Mouse (Mus musculus) cerebellum, postnatal 14 days (tissue): ENCODE results near the gene Rbfox1.

ENCODE experiments used
- DNase-seq, 2 experiments: peaks; one replicate each; pipeline ENCODE4 v3.0.0; 2021; ENCODE audit warnings: mixed read lengths in 2 of 2

Gene Rbfox1

GRCm38 (mm10) chr16:6963533-6963932 lies 1078.4 kb downstream of the Rbfox1 start:
- no peak for DNase-seq

DNA sequence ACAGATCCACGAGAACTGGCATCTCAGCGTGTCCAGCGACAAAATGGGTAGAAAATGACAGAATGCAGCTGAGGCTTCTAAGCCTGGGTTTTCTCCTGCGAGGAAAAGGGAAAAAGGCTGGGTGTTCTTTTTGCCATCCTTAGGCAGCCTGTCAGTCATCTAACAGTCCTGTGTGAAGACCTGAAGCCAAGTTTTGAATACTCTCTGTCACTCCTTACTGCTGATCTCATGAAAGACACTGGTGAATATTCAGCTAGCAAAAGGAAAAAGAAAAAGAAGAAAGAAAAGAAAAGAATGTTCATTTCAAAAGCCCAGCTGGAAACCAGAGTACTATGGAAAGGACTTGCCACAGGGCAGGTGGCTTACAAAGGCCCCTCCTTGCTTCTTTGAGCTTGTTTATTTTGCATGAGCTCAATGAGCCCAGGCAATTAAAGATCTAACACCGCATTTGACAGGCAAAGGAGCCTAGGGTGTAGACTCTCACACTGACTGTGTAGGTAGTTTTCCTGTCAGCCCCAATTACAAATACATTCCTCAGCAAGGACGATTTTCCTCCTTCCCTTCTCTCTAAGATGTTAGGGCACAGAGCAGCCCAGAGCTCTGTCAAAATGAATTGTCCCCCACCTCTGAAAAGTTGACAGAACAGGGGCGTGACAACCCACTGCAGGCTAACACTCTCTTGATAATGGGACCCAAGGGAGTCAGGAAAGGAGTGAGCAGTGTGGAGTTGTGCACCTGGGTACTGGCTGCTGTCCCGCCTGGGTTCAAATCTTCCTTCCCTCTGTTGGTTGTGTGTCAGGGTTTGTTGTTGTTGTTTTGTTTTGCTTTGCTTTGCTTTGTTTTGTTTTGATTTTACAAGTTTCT lies 1079.8 kb downstream of the Rbfox1 start:
- no peak for DNase-seq

GRCm38 (mm10) chr16:6969986-6970385 lies 1084.8 kb downstream of the Rbfox1 start:
- DNase-seq = no peak

- DNase-seq = no peak
Measured at GRCm38 (mm10) chr16:6976341-6976740, 1091.2 kb downstream of the Rbfox1 start.

- DNase-seq = no peak
Measured at GRCm38 (mm10) chr16:6983947-6984346, 1098.8 kb downstream of the Rbfox1 start.

DNA sequence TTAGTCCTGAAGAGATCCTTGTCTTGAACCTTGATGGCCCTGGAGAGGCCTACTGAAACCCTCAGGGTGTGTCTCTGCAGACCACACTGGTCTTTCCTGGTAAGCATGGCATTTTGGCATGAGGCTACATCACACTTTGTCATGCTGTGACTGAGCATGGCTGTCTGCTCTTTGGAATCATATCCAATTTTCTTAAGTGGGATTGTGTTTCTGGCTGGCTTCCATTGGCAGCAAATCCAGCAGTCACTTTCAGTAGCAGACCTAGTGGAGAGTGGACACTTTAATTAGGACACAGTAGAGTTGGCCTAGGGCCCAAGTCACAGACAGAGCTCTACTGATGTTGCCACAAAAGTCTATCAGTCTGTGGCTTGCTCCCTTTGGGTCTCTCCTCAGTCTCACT lies 1100.9 kb downstream of the Rbfox1 start:
- peak; percentile 88 to 90 for DNase-seq

DNA sequence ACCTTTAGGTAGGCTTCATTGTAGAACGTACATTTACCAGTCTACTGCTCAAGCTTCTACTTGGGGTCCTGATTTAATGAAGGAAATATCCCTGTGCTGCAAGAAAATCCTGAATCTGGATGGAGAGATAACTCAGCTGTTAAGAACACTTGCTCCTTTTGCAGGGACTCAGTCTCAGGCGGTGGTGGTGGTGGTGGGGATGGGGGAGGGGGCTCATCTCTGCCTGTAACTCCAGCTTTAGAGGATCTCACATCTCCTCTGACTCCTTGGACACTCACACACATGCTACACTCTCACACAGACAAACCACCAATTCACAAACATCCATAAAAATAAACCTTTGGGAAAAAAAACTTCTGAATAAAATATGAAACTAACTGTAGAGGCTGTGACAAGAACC lies 1101.3 kb downstream of the Rbfox1 start:
- no peak for DNase-seq

- DNase-seq = no peak
Measured at GRCm38 (mm10) chr16:6992251-6992650, 1107.1 kb downstream of the Rbfox1 start.

- DNase-seq = no peak
Measured at GRCm38 (mm10) chr16:6993180-6993579, 1108.0 kb downstream of the Rbfox1 start.

GRCm38 (mm10) chr16:6997109-6997508 lies 1112.0 kb downstream of the Rbfox1 start:
- no peak for DNase-seq

DNA sequence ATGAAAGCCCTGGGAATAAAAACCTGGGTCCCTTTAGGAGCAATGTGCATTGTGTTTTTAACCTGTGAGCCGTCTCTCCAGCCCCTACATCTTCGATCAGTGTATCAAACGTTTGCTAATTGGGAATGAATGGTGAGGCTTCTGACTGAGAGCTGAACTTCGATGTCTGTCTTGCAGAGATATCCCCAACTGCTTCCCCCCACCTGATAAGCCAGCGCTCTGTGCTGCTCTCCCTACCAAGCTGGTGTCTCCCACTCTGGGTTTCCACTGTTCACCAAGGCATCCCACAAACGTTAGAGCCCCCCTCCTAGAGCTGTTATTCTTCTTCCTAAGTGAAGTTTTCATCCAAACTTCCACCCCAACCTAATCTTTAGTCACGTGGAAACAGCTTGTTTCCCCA lies 1112.7 kb downstream of the Rbfox1 start:
- DNase-seq = no peak

GRCm38 (mm10) chr16:7004565-7004964 lies 1119.4 kb downstream of the Rbfox1 start:
- DNase-seq = no peak

DNA sequence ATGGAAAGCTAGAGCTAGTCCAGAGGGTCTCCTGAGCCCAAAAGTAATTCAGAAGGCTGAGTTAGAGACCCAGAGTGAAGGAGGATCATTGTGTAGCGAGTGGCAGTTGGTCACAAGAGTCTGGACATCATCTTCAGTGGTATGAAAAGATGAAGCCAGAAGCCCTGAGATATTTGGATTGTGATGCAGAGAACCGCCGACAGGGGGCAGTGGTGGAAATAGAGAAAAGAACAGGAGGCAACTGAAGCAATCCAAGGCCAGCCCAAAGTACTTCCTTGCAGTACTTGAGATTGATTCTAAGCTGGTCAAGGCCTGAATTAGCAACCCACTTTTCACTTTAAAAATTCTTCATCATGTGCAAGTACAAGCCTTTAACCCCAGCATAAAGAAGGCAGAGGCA lies 1120.3 kb downstream of the Rbfox1 start:
- DNase-seq = peak; percentile 71 to 82

DNA sequence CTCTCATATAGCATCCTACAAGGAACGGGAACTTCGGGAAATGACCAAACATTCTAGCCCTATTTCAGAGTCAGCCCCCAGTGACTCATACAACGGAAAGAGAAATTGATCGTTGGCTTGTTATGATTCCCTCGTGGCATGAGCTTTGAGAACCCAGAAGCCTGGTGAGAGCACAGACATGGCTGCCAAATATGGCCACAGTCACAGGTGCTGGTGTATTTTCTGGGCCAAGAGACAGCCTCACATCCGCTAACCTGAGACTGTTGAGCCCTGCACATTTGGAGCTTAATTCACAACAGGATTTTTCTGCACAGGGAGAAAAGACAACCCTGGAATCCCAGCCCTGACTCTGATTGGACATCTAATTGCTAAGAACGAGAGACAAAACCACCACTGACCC lies 1132.2 kb downstream of the Rbfox1 start:
- DNase-seq = peak; percentile 70 to 85

- DNase-seq = no peak
Measured at GRCm38 (mm10) chr16:7034231-7034630, 1149.1 kb downstream of the Rbfox1 start.

DNA sequence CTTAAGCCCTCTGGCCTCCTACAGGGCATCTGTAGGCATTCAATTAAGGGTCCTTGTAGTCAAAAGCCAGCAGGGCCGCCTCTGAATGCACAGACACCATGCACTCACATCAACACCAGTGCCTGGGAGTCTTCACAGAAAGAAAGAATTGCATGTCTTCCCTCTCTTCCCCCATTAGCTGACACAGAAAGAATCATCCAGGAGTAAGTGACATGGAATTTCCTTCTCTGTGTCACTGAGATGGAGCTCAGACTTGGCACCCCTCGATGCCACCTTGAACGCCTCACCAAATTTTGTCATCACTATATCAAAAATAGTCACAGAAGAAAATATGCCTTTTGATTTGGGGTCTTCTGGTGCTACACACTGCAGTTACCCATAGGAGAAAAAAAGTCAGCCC lies 1151.4 kb downstream of the Rbfox1 start:
- no peak for DNase-seq

- no peak for DNase-seq
Measured at GRCm38 (mm10) chr16:7036988-7037387, 1151.8 kb downstream of the Rbfox1 start.

DNA sequence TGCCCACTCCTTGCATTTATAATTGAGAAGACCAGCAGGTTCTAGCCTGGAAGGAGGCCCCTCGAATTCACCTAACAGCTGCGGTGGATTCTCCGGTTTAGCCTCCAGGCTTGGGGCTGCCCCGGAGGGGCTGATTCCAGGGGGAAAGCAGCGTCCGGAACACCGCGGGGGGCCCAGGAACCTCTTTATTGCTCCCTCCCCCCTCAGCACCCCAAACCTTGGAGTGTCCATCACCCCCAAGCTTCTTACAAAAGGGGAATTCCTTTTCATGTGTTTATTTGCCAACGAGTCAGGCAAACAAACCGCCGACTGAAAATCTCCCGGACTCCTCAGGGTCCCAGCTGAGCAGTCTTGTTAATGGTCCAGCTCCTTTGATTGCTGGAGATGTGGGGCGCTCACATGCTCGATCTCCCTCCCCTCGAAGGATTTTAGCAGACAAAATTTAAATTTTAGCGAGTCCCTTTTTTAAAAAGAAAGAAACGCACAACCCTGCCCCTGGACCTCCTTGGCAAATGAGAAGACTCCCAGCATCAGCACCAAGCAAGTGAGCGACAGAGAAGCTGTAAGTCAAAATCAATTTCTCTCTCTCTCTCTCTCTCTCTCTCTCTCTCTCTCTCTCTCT lies 1153.6 kb downstream of the Rbfox1 start:
- peak; percentile 42 to 44 for DNase-seq

- DNase-seq = peak; percentile 52 to 58
Measured at GRCm38 (mm10) chr16:7039404-7040367, 1154.5 kb downstream of the Rbfox1 start.

DNA sequence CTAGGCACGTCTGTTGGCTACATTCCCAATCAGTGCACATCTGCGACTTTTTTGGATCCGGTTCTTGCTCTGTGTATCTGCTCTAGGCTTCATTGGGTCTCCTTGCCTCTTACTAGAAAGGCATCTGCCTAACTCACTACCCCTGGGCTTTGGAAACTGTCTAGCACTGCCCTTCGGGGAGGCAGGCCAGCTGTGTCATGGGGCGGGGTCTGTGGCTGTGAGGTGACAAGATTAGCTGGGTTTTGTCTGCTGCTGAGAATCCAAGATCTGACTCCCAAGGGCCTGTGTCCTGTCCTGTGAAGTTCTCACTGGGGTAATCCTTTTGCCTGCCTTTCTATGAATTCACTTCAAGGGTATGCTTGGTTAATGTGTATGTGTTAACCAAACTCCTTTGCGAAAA lies 1155.5 kb downstream of the Rbfox1 start:
- no peak for DNase-seq

- peak in 1 of 2 experiments; percentile 39 for DNase-seq
Measured at GRCm38 (mm10) chr16:7047421-7047820, 1162.3 kb downstream of the Rbfox1 start.

DNA sequence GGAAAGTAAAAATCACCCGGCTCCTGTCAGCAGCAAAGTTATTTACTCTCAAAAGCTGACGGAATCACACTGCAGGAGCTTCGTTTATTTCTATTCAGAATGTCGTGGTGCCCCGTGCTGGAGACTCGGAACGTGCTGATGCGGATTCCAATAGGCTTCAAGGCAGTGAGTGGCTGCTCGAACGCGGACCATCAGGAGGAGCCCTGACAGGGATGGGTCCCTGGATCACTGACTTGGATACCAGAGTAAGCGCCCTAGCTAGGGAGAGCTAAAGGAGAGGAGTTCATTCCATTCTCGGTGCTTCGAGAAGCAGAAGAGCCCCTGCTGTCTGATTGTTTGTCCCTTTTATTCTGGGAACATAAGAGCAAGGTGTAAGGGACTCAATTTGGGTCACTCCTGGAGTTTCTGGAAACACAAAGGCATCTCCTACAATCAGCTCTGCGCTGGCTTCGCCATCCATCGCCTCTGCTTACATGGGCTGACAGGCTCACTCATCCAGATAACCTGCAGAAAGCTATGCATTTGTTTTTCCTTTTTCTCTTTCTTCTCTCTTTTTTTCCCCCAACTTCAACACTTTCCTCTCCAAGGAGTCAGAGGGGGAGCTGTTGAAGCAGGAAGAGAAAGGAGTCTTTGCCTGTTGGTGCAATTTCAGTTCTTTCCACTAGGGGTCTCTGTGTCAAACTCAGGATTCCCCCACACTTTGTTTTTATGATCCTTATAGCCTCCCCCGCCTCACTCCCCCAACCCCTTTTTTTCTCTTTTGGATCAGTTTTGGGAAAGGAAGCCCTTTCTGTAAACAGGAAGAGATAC lies 1164.2 kb downstream of the Rbfox1 start:
- peak; percentile 71 to 77 for DNase-seq
